9 mouse cellular contexts compared by ENCODE assay signal in the genomic region with DNA sequence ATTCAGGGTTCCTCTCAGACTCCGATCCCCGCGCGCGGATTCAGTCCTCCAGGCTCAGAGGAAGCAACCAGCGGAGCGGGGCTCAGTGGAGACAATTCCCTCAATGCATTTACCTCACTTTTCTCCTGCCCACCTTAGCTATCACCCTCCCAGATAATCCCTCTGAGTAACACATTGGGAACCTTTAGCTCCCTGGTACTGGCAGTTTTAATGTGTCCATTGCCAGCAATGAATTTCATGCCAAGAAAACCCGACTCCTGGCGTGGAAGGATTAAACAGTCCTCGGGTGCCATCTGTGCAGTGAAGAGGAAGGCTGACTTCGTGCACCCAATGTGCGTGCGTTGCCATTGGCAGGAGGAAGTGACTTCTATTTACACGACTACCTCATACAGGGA.
DNase-seq lines count a peak whose midpoint lies in the region; TF ChIP-seq lines count a peak whose summit lies in the region.
"Had no signal": no experiment of that assay in that cellular context is flagged by ENCODE, and none has a peak within 500 bp of the region (broad histone marks: within the 10 kb centered on the region; RNA-seq: fewer than 3 reads in every experiment).

No protein-coding gene starts in this region.

- intact Hi-C loops in left cerebral cortex, postnatal 14 days (cut with DNase I) = loop anchor here (10.0 kb wide), 1 partner anchor 283 kb away; no protein-coding TSS in a partner anchor

- WGBS in forebrain, embryonic 10.5 days = 15% methylated on average over 14 of the region's 14 CpGs

- H3K27me3 ChIP-seq in forebrain, embryonic 10.5 days (ENCODE audit: poor library complexity, severe bottlenecking) = no peaks in the 10 kb centered on the region

- peak overlapping the region; percentile 34; the same call in 1 of the 2 replicates for H3K4me3 ChIP-seq in layer of hippocampus, adult 2 months
- peak overlapping the region; percentile 13; the same call in 1 of the 2 replicates for H3K4me3 ChIP-seq in forebrain, embryonic 10.5 days

- no peaks in the 10 kb centered on the region for H3K36me3 ChIP-seq in forebrain, embryonic 10.5 days (replicated peaks)

- peak; percentile 34 to 44 for DNase-seq in layer of hippocampus, adult 2 months (ENCODE audit: low spot score in 2 of 2)
- no peak for DNase-seq in layer of hippocampus, adult 8-10 months (ENCODE audit: low spot score in 2 of 2)
- no peak for DNase-seq in forebrain, embryonic 10.5 days (ENCODE audit: extremely low spot score, low spot score)
- peak; percentile 48 to 56 for DNase-seq in left cerebral cortex, postnatal 14 days (ENCODE audit: low spot score in 2 of 2)
- peak; percentile 55 for DNase-seq in right cerebral cortex, postnatal 25 days
- DNase-seq in adipocyte (ENCODE audit: low spot score) = no peak
- DNase-seq in adrenal gland, postnatal 36 days = no peak
- no peak for DNase-seq in gastrocnemius, postnatal 25 days

- TF ChIP-seq CTCF in layer of hippocampus, adult 2 months (conservative IDR thresholded peaks at IDR 0.05) = no peak

- H3K27ac ChIP-seq in layer of hippocampus, adult 2 months = peak overlapping the region; percentile 54
- no peak overlapping the region for H3K27ac ChIP-seq in forebrain, embryonic 10.5 days
- H3K27ac ChIP-seq: macrophage had no signal

- H3K4me1 ChIP-seq in forebrain, embryonic 10.5 days = peaks cover 8% of the 10 kb centered on the region

- H3K9me3 ChIP-seq in forebrain, embryonic 10.5 days = no peaks in the 10 kb centered on the region

Comparison
In these comparisons a context has a peak if more than half of its experiments do, and no peak if none do; other contexts are left out.
1. DNase-seq: peak in layer of hippocampus, adult 2 months (2 of 2), left cerebral cortex, postnatal 14 days (2 of 2) and right cerebral cortex, postnatal 25 days (single experiment); none in layer of hippocampus, adult 8-10 months (0 of 2), forebrain, embryonic 10.5 days (single experiment), adipocyte (single experiment), adrenal gland, postnatal 36 days (0 of 2) and gastrocnemius, postnatal 25 days (single experiment).